Mouse (Mus musculus): Measurements from ENCODE around the gene Zfp428. TPM values are rescaled to one million over a fixed set of nuclear protein-coding genes. Genes with fewer than 3 reads are reported as not detected.
"Not testable (repeated sequence)": the region's sequence is repeated elsewhere in the genome, so short reads cannot be mapped to it uniquely, and the experiment has no call there.

Zfp428 gene
- polyA plus RNA-seq, 1 experiment, result 68.5 TPM

- no peak for DNase-seq
- 55% methylated on average over 4 of the region's 4 CpGs for WGBS
- no peak overlapping the region for H3K27ac ChIP-seq (ENCODE audit: insufficient read depth, low read length)
- no peaks in the 10 kb centered on the region for H3K27me3 ChIP-seq (ENCODE audit: control insufficient read depth, insufficient read depth, low read length)
- no peak for TF ChIP-seq CTCF (IDR thresholded peaks at IDR 0.05; ENCODE audit: borderline replicate concordance, insufficient read depth, low read depth, low read length)
- no peak for TF ChIP-seq POLR2A (IDR thresholded peaks at IDR 0.05; ENCODE audit: borderline replicate concordance, insufficient read depth, low read length)
- no peak overlapping the region for H3K4me3 ChIP-seq (replicated peaks; ENCODE audit: insufficient read depth, low read depth, low read length)
- peaks cover 5% of the 10 kb centered on the region for H3K4me1 ChIP-seq (ENCODE audit: control insufficient read depth, insufficient read depth, low read length)
Observed at GRCm38 (mm10) chr7:24504868-24505267, 1.9 kb upstream of the Zfp428 start.

- H3K27me3 ChIP-seq (ENCODE audit: control insufficient read depth, insufficient read depth, low read length), result no peaks in the 10 kb centered on the region
- no peak for TF ChIP-seq POLR2A (IDR thresholded peaks at IDR 0.05; ENCODE audit: borderline replicate concordance, insufficient read depth, low read length)
- TF ChIP-seq CTCF (IDR thresholded peaks at IDR 0.05; ENCODE audit: borderline replicate concordance, insufficient read depth, low read depth, low read length), result no peak
- WGBS, result 20% methylated on average over 15 of the region's 15 CpGs
- peak overlapping the region; percentile 43 for H3K4me3 ChIP-seq (replicated peaks; ENCODE audit: insufficient read depth, low read depth, low read length)
- peaks cover 5% of the 10 kb centered on the region for H3K4me1 ChIP-seq (ENCODE audit: control insufficient read depth, insufficient read depth, low read length)
- peak in 1 of 2 experiments; percentile 43 for DNase-seq
- peak overlapping the region; percentile 19; the same call in 1 of the 2 replicates for H3K27ac ChIP-seq (ENCODE audit: insufficient read depth, low read length)
Observed at GRCm38 (mm10) chr7:24505447-24506064, 1.2 kb upstream of the Zfp428 start.

GRCm38 (mm10) chr7:24506065-24506459 is 744 bp upstream of the Zfp428 start:
- no peak for TF ChIP-seq CTCF (IDR thresholded peaks at IDR 0.05; ENCODE audit: borderline replicate concordance, insufficient read depth, low read depth, low read length)
- TF ChIP-seq POLR2A (IDR thresholded peaks at IDR 0.05; ENCODE audit: borderline replicate concordance, insufficient read depth, low read length), result no peak
- 3% methylated on average over 3 of the region's 3 CpGs for WGBS
- Histone ChIP-seq H3K4me3 (replicated peaks; ENCODE audit: insufficient read depth, low read depth, low read length) (peak overlapping the region; percentile 75), H3K27ac (ENCODE audit: insufficient read depth, low read length) (peak overlapping the region; percentile 19; the same call in 1 of the 2 replicates), H3K4me1 (ENCODE audit: control insufficient read depth, insufficient read depth, low read length) (peaks cover 5% of the 10 kb centered on the region), H3K27me3 (ENCODE audit: control insufficient read depth, insufficient read depth, low read length) (no peaks in the 10 kb centered on the region)
- DNase-seq, result peak; percentile 44 to 47

GRCm38 (mm10) chr7:24506476-24506837 is 349 bp upstream of the Zfp428 start:
- H3K4me3 ChIP-seq (replicated peaks; ENCODE audit: insufficient read depth, low read depth, low read length), result peak overlapping the region; percentile 75
- no peaks in the 10 kb centered on the region for H3K27me3 ChIP-seq (ENCODE audit: control insufficient read depth, insufficient read depth, low read length)
- 1% methylated on average over 12 of the region's 12 CpGs for WGBS
- TF ChIP-seq POLR2A (IDR thresholded peaks at IDR 0.05; ENCODE audit: borderline replicate concordance, insufficient read depth, low read length) (no peak), CTCF (IDR thresholded peaks at IDR 0.05; ENCODE audit: borderline replicate concordance, insufficient read depth, low read depth, low read length) (no peak)
- peaks cover 5% of the 10 kb centered on the region for H3K4me1 ChIP-seq (ENCODE audit: control insufficient read depth, insufficient read depth, low read length)
- peak; percentile 83 to 87 for DNase-seq
- H3K27ac ChIP-seq (ENCODE audit: insufficient read depth, low read length), result peak overlapping the region; percentile 93; the same call in 1 of the 2 replicates

- WGBS, result under 1% methylated on average over 20 of the region's 20 CpGs
- peak overlapping the region; percentile 93 for H3K27ac ChIP-seq (ENCODE audit: insufficient read depth, low read length)
- TF ChIP-seq POLR2A (IDR thresholded peaks at IDR 0.05; ENCODE audit: borderline replicate concordance, insufficient read depth, low read length), result no peak
- no peak for TF ChIP-seq CTCF (IDR thresholded peaks at IDR 0.05; ENCODE audit: borderline replicate concordance, insufficient read depth, low read depth, low read length)
- peaks cover 5% of the 10 kb centered on the region for H3K4me1 ChIP-seq (ENCODE audit: control insufficient read depth, insufficient read depth, low read length)
- no peaks in the 10 kb centered on the region for H3K27me3 ChIP-seq (ENCODE audit: control insufficient read depth, insufficient read depth, low read length)
- H3K4me3 ChIP-seq (replicated peaks; ENCODE audit: insufficient read depth, low read depth, low read length), result peak overlapping the region; percentile 75
- DNase-seq, result no peak
Observed at GRCm38 (mm10) chr7:24507726-24508114, 914 bp downstream of the Zfp428 start.

GRCm38 (mm10) chr7:24512355-24512754 is 5.5 kb downstream of the Zfp428 start, which contains the start of gene AC161166.1:
Gene AC161166.1, minus strand, starts transcription at chr7:24512455.
- WGBS, result 81% methylated on average over 7 of the region's 7 CpGs
- H3K4me3 ChIP-seq (replicated peaks; ENCODE audit: insufficient read depth, low read depth, low read length), result no peak within 1 kb of the TSS
- no peak for TF ChIP-seq CTCF (IDR thresholded peaks at IDR 0.05; ENCODE audit: borderline replicate concordance, insufficient read depth, low read depth, low read length)
- TF ChIP-seq POLR2A (IDR thresholded peaks at IDR 0.05; ENCODE audit: borderline replicate concordance, insufficient read depth, low read length), result no peak
- H3K27me3 ChIP-seq (ENCODE audit: control insufficient read depth, insufficient read depth, low read length), result no peaks in the 10 kb centered on the region
- H3K4me1 ChIP-seq (ENCODE audit: control insufficient read depth, insufficient read depth, low read length), result no peaks in the 10 kb centered on the region
- DNase-seq, result no peak
- no peak within 1 kb of the TSS for H3K27ac ChIP-seq (ENCODE audit: insufficient read depth, low read length)

GRCm38 (mm10) chr7:24516319-24516718 is 9.5 kb downstream of the Zfp428 start:
- not testable (repeated sequence) for H3K27ac ChIP-seq (ENCODE audit: insufficient read depth, low read length); H3K4me3 ChIP-seq (replicated peaks; ENCODE audit: insufficient read depth, low read depth, low read length); H3K27me3 ChIP-seq (ENCODE audit: control insufficient read depth, insufficient read depth, low read length); H3K4me1 ChIP-seq (ENCODE audit: control insufficient read depth, insufficient read depth, low read length)
- 60% methylated on average over 8 of the region's 8 CpGs for WGBS
- DNase-seq, result peak; percentile 53 to 61
- peak; percentile 29; the same call in 1 of the 2 replicates for TF ChIP-seq CTCF (IDR thresholded peaks at IDR 0.05; ENCODE audit: borderline replicate concordance, insufficient read depth, low read depth, low read length)

GRCm38 (mm10) chr7:24517077-24517476 is 10.3 kb downstream of the Zfp428 start:
- DNase-seq, result no peak
- Histone ChIP-seq H3K27me3 (ENCODE audit: control insufficient read depth, insufficient read depth, low read length) (no peaks in the 10 kb centered on the region), H3K4me3 (replicated peaks; ENCODE audit: insufficient read depth, low read depth, low read length) (no peak overlapping the region), H3K4me1 (ENCODE audit: control insufficient read depth, insufficient read depth, low read length) (no peaks in the 10 kb centered on the region), H3K27ac (ENCODE audit: insufficient read depth, low read length) (no peak overlapping the region)
- TF ChIP-seq POLR2A (IDR thresholded peaks at IDR 0.05; ENCODE audit: borderline replicate concordance, insufficient read depth, low read length) (no peak), CTCF (IDR thresholded peaks at IDR 0.05; ENCODE audit: borderline replicate concordance, insufficient read depth, low read depth, low read length) (no peak)
- 55% methylated on average over 5 of the region's 5 CpGs for WGBS

All from cerebellum, adult 2 months (tissue).